Comparison of ENCODE assay signal across 18 mouse cellular contexts in the genomic region with DNA sequence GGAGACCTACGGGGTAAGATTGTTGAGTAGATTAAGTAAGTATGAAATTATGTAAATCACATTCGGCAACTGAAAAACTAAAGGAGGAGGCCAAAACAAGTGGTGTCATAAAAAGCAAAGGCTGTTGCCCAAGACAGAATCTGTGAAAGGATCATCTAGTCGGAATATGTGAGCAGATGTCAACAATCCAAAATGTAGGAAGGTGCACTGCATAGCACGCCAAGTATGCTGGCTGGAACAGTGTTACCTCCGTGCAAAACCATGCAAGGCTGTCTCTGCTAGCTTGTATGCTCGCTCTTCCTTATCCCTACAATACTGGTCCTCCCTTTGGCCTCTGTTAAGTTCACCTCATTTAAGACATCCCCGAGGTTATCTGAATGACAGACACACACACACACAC. TPM values are rescaled to one million over a fixed set of nuclear protein-coding genes. Genes with fewer than 3 reads are reported as not detected.
DNase-seq lines count a peak whose midpoint lies in the region.
"Had no signal": no experiment of that assay in that cellular context is flagged by ENCODE, and none has a peak within 500 bp of the region (broad histone marks: within the 10 kb centered on the region; RNA-seq: fewer than 3 reads in every experiment).

No protein-coding gene starts in this region.

- no peak overlapping the region for H3K4me3 ChIP-seq in brown adipose tissue, adult 24 weeks (ENCODE audit: insufficient read depth, low read depth, low read length)
- H3K4me3 ChIP-seq: embryonic facial prominence, embryonic 15.5 days; erythroblast, embryonic 14.5 days; forebrain, embryonic 10.5 days; heart, embryonic 13.5 days; hindbrain, embryonic 15.5 days had no signal

- H3K27ac ChIP-seq in brown adipose tissue, adult 24 weeks (replicated peaks; ENCODE audit: low read depth, low read length) = peak overlapping the region; percentile 16; the same call in 1 of the 2 replicates
- H3K27ac ChIP-seq: embryonic facial prominence, embryonic 15.5 days; forebrain, embryonic 10.5 days; heart, embryonic 13.5 days; hindbrain, embryonic 15.5 days had no signal

- peak; percentile 45 for DNase-seq in heart, adult 11 months
- DNase-seq in heart, adult 9 months (ENCODE audit: low spot score in 2 of 2) = no peak
- DNase-seq in right cerebral cortex, adult 18-20 months = peak; percentile 57
- DNase-seq in right cerebral cortex, postnatal 25 days = no peak
- no peak for DNase-seq in thymus, postnatal 4 days
- DNase-seq: adrenal gland, adult 2 months; adrenal gland, postnatal 25 days; cerebellum, adult 11-12 months; cerebellum, adult 9-11 months; embryo, embryonic 11 days; gastrocnemius, postnatal 10 days; heart, postnatal 36 days had no signal

- H3K4me1 ChIP-seq in brown adipose tissue, adult 24 weeks (ENCODE audit: control insufficient read depth, insufficient read depth, insufficient read length, low read length) = peaks cover 21% of the 10 kb centered on the region

RNA-seq across cellular contexts. Expression of a gene that starts 4.5 kb away (rescaled TPM):
- polyA plus RNA-seq in brown adipose tissue, adult 24 weeks (2012; ENCODE audit: insufficient read depth, insufficient read length, missing spikeins) = 21.9 and 30.3 TPM in 2 replicates

Comparison
In these comparisons a context has a peak if more than half of its experiments do, and no peak if none do; other contexts are left out.
1. DNase-seq: peak in heart, adult 11 months (single experiment) and right cerebral cortex, adult 18-20 months (single experiment); none in heart, adult 9 months (0 of 2), right cerebral cortex, postnatal 25 days (single experiment) and thymus, postnatal 4 days (single experiment).